Comparison of ENCODE assay signal across 11 mouse cellular contexts in genomic region chr5:96916897-96917296, GRCm38 (mm10).
DNase-seq lines count a peak whose midpoint lies in the region; ATAC-seq and TF ChIP-seq lines count a peak whose summit lies in the region.
"Had no signal": no experiment of that assay in that cellular context is flagged by ENCODE, and none has a peak within 500 bp of the region (broad histone marks: within the 10 kb centered on the region; RNA-seq: fewer than 3 reads in every experiment).

No protein-coding gene starts in this region.

- no peak overlapping the region for H3K4me2 ChIP-seq in intestine, postnatal 0 days (replicated peaks; ENCODE audit: low read depth)
- no peak overlapping the region for H3K4me2 ChIP-seq in intestine, embryonic 15.5 days (replicated peaks)
- H3K4me2 ChIP-seq in liver, embryonic 14.5 days (ENCODE audit: low read depth) = peak overlapping the region; percentile 11; the same call in 1 of the 2 replicates

- H3K4me1 ChIP-seq in intestine, postnatal 0 days (replicated peaks; ENCODE audit: control insufficient read depth, insufficient read depth, low read length) = peaks cover 9% of the 10 kb centered on the region
- peaks cover 10% of the 10 kb centered on the region for H3K4me1 ChIP-seq in intestine, embryonic 15.5 days (replicated peaks)
- peaks cover 86 to 92% of the 10 kb centered on the region in 2 experiments for H3K4me1 ChIP-seq in liver, embryonic 14.5 days (replicated peaks; ENCODE audit: control insufficient read depth in 2 of 2, insufficient read depth in 2 of 2, low read length in 1 of 2)

- no peak overlapping the region for H3K9ac ChIP-seq in intestine, postnatal 0 days (ENCODE audit: low read depth, low read length)
- H3K9ac ChIP-seq in intestine, embryonic 15.5 days = no peak overlapping the region
- H3K9ac ChIP-seq in liver, embryonic 14.5 days (replicated peaks) = peak overlapping the region; percentile 18; the same call in 1 of the 2 replicates

- no peaks in the 10 kb centered on the region for H3K9me3 ChIP-seq in intestine, postnatal 0 days (ENCODE audit: control insufficient read depth)
- H3K9me3 ChIP-seq in intestine, embryonic 15.5 days = no peaks in the 10 kb centered on the region
- H3K9me3 ChIP-seq in liver, embryonic 14.5 days (ENCODE audit: control insufficient read depth, low read length) = no peaks in the 10 kb centered on the region

- ATAC-seq in intestine, postnatal 0 days = no peak
- ATAC-seq in intestine, embryonic 15.5 days = no peak
- no peak for ATAC-seq in liver, embryonic 14.5 days (ENCODE audit: insufficient read depth)

- no peak for TF ChIP-seq EP300 in liver, embryonic 14.5 days (IDR thresholded peaks at IDR 0.05; ENCODE audit: low read depth)

- WGBS in intestine, postnatal 0 days = 75% methylated on average over 6 of the region's 6 CpGs
- 74% methylated on average over 6 of the region's 6 CpGs for WGBS in intestine, embryonic 15.5 days
- 59% methylated on average over 6 of the region's 6 CpGs for WGBS in liver, embryonic 14.5 days (ENCODE audit: insufficient replicate concordance)

- H3K27ac ChIP-seq in intestine, postnatal 0 days (ENCODE audit: low read depth, low read length) = no peak overlapping the region
- H3K27ac ChIP-seq in intestine, embryonic 15.5 days = no peak overlapping the region
- peak overlapping the region; percentile 99 for H3K27ac ChIP-seq in liver, embryonic 14.5 days

- H3K4me3 ChIP-seq in intestine, postnatal 0 days (ENCODE audit: low read depth, low read length) = no peak overlapping the region
- no peak overlapping the region for H3K4me3 ChIP-seq in intestine, embryonic 15.5 days (replicated peaks)
- no peak overlapping the region for H3K4me3 ChIP-seq in liver, embryonic 14.5 days (ENCODE audit: insufficient read depth in 1 of 2, low read depth in 2 of 2, low read length in 2 of 2)

- 0 out of 2 replicates have a peak, but pooled peaks cover 3% of the 10 kb centered on the region for H3K36me3 ChIP-seq in intestine, postnatal 0 days (ENCODE audit: control insufficient read depth, insufficient read depth)
- H3K36me3 ChIP-seq in intestine, embryonic 15.5 days = no peaks in the 10 kb centered on the region
- no peaks in the 10 kb centered on the region for H3K36me3 ChIP-seq in liver, embryonic 14.5 days (replicated peaks; ENCODE audit: control insufficient read depth, insufficient read depth, low read depth)

- 0 out of 2 replicates have a peak, but pooled peaks have one; percentile 9 for TF ChIP-seq CTCF in intestine, postnatal 0 days (IDR thresholded peaks at IDR 0.05; ENCODE audit: low read depth)
- no peak for TF ChIP-seq CTCF in liver, embryonic 14.5 days (IDR thresholded peaks at IDR 0.05; ENCODE audit: low read depth)

- DNase-seq in spleen, postnatal 36 days (ENCODE audit: low spot score in 2 of 2) = peak; percentile 49 to 68
- no peak for DNase-seq in spleen, postnatal 4 days (ENCODE audit: low spot score in 2 of 2)
- DNase-seq in liver, embryonic 14.5 days (ENCODE audit: low read depth in 3 of 3, low spot score in 3 of 3) = no peak
- no peak for DNase-seq in adrenal gland, postnatal 10 days
- no peak for DNase-seq in cerebellum, postnatal 36 days
- DNase-seq in adrenal gland, adult 8-10 months = no peak
- DNase-seq: cerebellum, postnatal 10 days; kidney, postnatal 36 days; right cerebral cortex, postnatal 25 days had no signal

- H3K27me3 ChIP-seq in intestine, postnatal 0 days (replicated peaks; ENCODE audit: control insufficient read depth, insufficient read depth, low read length) = no peaks in the 10 kb centered on the region
- H3K27me3 ChIP-seq in intestine, embryonic 15.5 days (replicated peaks) = no peaks in the 10 kb centered on the region
- H3K27me3 ChIP-seq in liver, embryonic 14.5 days (ENCODE audit: control insufficient read depth, insufficient read depth, low read length) = no peaks in the 10 kb centered on the region

Comparison
In these comparisons a context has a peak if more than half of its experiments do, and no peak if none do; other contexts are left out.
1. DNase-seq: peak in spleen, postnatal 36 days (2 of 2); none in spleen, postnatal 4 days (0 of 2), liver, embryonic 14.5 days (0 of 3), adrenal gland, postnatal 10 days (single experiment), cerebellum, postnatal 36 days (0 of 2) and adrenal gland, adult 8-10 months (single experiment).